Comparison of ENCODE assay signal across 1 mouse cellular context in the genomic region with DNA sequence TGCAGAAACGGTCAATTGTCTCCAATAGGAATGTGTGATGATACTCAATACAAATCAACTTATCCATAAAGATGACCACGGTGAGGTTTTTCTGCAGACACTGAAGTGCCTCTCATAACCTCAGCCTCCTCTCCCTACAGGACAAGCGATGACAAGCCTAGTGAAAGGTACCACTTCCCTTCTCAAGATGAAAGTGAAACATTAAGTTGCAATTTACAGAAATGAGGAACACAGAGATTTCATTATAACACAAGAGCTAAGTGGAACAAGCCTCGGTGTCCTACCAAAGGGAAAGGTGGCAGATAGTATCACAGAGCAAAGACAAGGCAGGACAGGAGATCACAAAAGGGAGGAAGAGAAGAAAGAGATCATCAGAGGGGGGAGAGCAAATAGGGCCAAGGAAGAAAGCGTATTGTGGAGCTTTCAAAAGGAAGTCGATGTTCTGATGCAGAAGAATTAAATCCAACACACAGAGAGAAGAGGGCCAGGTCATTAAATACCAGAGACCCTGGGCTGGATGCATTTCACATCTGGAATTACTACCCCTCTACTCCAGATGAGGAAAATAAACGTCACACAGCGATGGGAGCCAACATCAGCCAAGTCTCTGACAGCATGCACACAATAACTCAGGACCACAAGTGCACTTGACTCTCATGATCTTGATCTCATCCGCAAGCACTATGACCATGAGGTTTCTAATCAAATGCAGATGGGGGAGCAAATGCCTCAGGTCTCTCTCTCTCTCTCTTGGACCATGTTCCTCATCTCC.
TF ChIP-seq lines count a peak whose summit lies in the region.

No protein-coding gene starts in this region.

TF ChIP-seq in CH12.LX, 34 proteins besides CTCF, POLR2A, EP300 and RAD21 (continued from another document):
- TF ChIP-seq NELFE (IDR thresholded peaks at IDR 0.05; ENCODE audit: low read depth, low read length) (no peak), IRF4 (IDR thresholded peaks at IDR 0.05; ENCODE audit: low read depth, low read length) (peak; percentile 83), RCOR1 (conservative IDR thresholded peaks at IDR 0.05; ENCODE audit: low read depth, low read length) (no peak), USF1 (IDR thresholded peaks at IDR 0.05; ENCODE audit: low read depth, low read length) (no peak), UBTF (IDR thresholded peaks at IDR 0.05; ENCODE audit: low read depth, low read length) (no peak)
